Mouse (Mus musculus) midbrain, embryonic 13.5 days (tissue): ENCODE results near the gene Hpca. TPM values are rescaled to one million over a fixed set of nuclear protein-coding genes. Genes with fewer than 3 reads are reported as not detected.

Experiments
- ATAC-seq: fragments of 200-750 bp; cut with Nextera tagmentation; 2 replicates; pipeline ENCODE4 v1.8.0; 2017; ENCODE audit warnings: mild to moderate bottlenecking, moderate TSS enrichment, moderate library complexity
- H3K27ac ChIP-seq: fragments of 300-500 bp; sonication (generic); 2 replicates; pipeline ENCODE4 v1.5.1; 2015; ENCODE audit warnings: inconsistent platforms, mild to moderate bottlenecking, moderate library complexity
- H3K27me3 ChIP-seq: fragments of 300-500 bp; sonication (generic); 2 replicates; pipeline ENCODE4 v1.6.1; 2015; ENCODE audit warnings: mild to moderate bottlenecking, inconsistent platforms
- H3K36me3 ChIP-seq: fragments of 300-500 bp; sonication (generic); 2 replicates; pipeline ENCODE4 v1.6.1; 2015; ENCODE audit warnings: mild to moderate bottlenecking, inconsistent platforms
- H3K4me1 ChIP-seq: fragments of 300-500 bp; sonication (generic); replicated peaks from 2 replicates; pipeline ENCODE4 v1.6.1; 2015; ENCODE audit warnings: inconsistent platforms
- H3K4me2 ChIP-seq: fragments of 300-500 bp; sonication (generic); replicated peaks from 2 replicates; pipeline ENCODE4 v1.6.1; 2015; ENCODE audit warnings: moderate library complexity, mild to moderate bottlenecking, inconsistent platforms
- H3K4me3 ChIP-seq: fragments of 300-500 bp; sonication (generic); replicated peaks from 2 replicates; pipeline ENCODE4 v1.5.1; 2015; ENCODE audit warnings: mild to moderate bottlenecking, inconsistent platforms
- H3K9ac ChIP-seq: fragments of 300-500 bp; sonication (generic); replicated peaks from 2 replicates; pipeline ENCODE4 v1.6.1; 2015; ENCODE audit warnings: mild to moderate bottlenecking, inconsistent platforms
- H3K9me3 ChIP-seq: fragments of 300-500 bp; sonication (generic); 2 replicates; pipeline ENCODE4 v1.6.1; 2016; ENCODE audit warnings: mild to moderate bottlenecking, inconsistent platforms
- WGBS: fragments of 180-500 bp; shearing (Covaris S2); methylation state at CpG from one replicate; pipeline ENCODE4 v1.1.7; 2015; 5-methylcytosine and 5-hydroxymethylcytosine counted together
- polyA plus RNA-seq: library from polyadenylated mRNA; unstranded; fragments of >200 nt; fragmentation: Nextera tagmentation; extraction: Ambion mirVana; gene quantifications from 2 replicates; pipeline ENCODE4 v1.2.1, GENCODE M21; 2015

The Hpca gene
- polyA plus RNA-seq, 1 experiment from 2014 or later = 17.9 TPM

- no peak for ATAC-seq
- Histone ChIP-seq H3K9ac (peak overlapping the region; percentile 24; the same call in 1 of the 2 replicates), H3K9me3 (no peaks in the 10 kb centered on the region), H3K36me3 (0 out of 2 replicates have a peak, but pooled peaks cover 1% of the 10 kb centered on the region), H3K4me1 (no peaks in the 10 kb centered on the region), H3K4me3 (no peak overlapping the region), H3K27me3 (no peaks in the 10 kb centered on the region), H3K4me2 (no peak overlapping the region), H3K27ac (no peak overlapping the region)
- WGBS = 89% methylated on average over 5 of the region's 5 CpGs
These were observed 54.0 kb downstream of the Hpca start for GRCm38 (mm10) chr4:129067638-129068415.

GRCm38 (mm10) chr4:129065688-129066236, 56.1 kb downstream of the Hpca start:
- no peaks in the 10 kb centered on the region for H3K9me3 ChIP-seq
- no peak overlapping the region for H3K4me2 ChIP-seq
- H3K27ac ChIP-seq = no peak overlapping the region
- H3K36me3 ChIP-seq = no peaks in the 10 kb centered on the region
- no peak overlapping the region for H3K4me3 ChIP-seq
- ATAC-seq = no peak
- peaks cover 12% of the 10 kb centered on the region for H3K4me1 ChIP-seq
- H3K27me3 ChIP-seq = no peaks in the 10 kb centered on the region
- no peak overlapping the region for H3K9ac ChIP-seq

GRCm38 (mm10) chr4:129062281-129063075, 59.4 kb downstream of the Hpca start:
- Histone ChIP-seq H3K27me3 (no peaks in the 10 kb centered on the region), H3K9me3 (no peaks in the 10 kb centered on the region), H3K4me1 (peaks cover 34% of the 10 kb centered on the region), H3K9ac (no peak overlapping the region), H3K4me3 (no peak overlapping the region), H3K36me3 (no peaks in the 10 kb centered on the region), H3K4me2 (no peak overlapping the region), H3K27ac (no peak overlapping the region)
- WGBS = 84% methylated on average over 3 of the region's 3 CpGs
- ATAC-seq = no peak

Other genes starting within 250 kb of the Hpca start
- 11.3 and 15.9 TPM in 2 replicates for gene Trim62, start 238.5 kb downstream of the Hpca start, polyA plus RNA-seq
- 17.4 and 21.3 TPM in 2 replicates for gene Azin2, start 159.6 kb downstream of the Hpca start, polyA plus RNA-seq
- gene Ak2, start 130.1 kb downstream of the Hpca start, polyA plus RNA-seq = 102 and 108 TPM in 2 replicates
- gene Rnf19b, start 63.8 kb downstream of the Hpca start, polyA plus RNA-seq = 21.5 and 22.1 TPM in 2 replicates
- not detected in 2 replicates for gene Tmem54, start 16.5 kb downstream of the Hpca start, polyA plus RNA-seq
- 1.9 and 2.0 TPM in 2 replicates for gene Fndc5, start 15.0 kb upstream of the Hpca start, polyA plus RNA-seq
- gene S100pbp, start 67.7 kb upstream of the Hpca start, polyA plus RNA-seq = 19.9 and 21.3 TPM in 2 replicates
- gene Yars, start 67.7 kb upstream of the Hpca start, polyA plus RNA-seq = 102 and 115 TPM in 2 replicates
- 5.1 and 5.4 TPM in 2 replicates for gene C77080, start 139.4 kb upstream of the Hpca start, polyA plus RNA-seq
- 0.27 and 0.67 TPM in 2 replicates for gene Sync, start 165.6 kb upstream of the Hpca start, polyA plus RNA-seq
- gene Rbbp4, start 213.3 kb upstream of the Hpca start, polyA plus RNA-seq = 419 and 460 TPM in 2 replicates
- 28.0 and 32.2 TPM in 2 replicates for gene Zbtb8os, start 213.7 kb upstream of the Hpca start, polyA plus RNA-seq